Mouse (Mus musculus): Measurements from ENCODE around the gene Plpp1. TPM values are rescaled to one million over a fixed set of nuclear protein-coding genes. Genes with fewer than 3 reads are reported as not detected.

Plpp1 gene
- polyA plus RNA-seq, 2 experiments = 16.5 to 32.7 TPM

DNA sequence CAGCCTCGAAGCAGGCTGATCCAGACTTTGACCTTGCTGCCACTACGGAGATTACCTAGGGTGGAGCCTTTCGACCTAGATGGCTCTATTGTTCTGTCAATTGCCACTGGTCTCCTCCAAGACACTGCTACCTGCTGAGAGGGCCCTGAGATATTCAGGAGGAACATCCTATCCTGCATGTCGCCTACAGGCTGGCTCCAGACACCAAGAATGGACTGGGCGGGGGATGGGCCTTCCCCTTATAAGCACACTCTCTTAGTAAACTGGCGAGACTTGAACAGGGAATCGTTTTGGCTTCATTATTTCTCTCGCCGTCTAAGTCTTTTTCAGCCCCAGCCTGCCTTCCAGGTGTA lies 1.7 kb upstream of the Plpp1 start:
- H3K9ac ChIP-seq (replicated peaks) = no peak overlapping the region
- no peak for DNase-seq (ENCODE audit: low read depth in 3 of 3, low spot score in 3 of 3)
- no peak overlapping the region for H3K27ac ChIP-seq
- H3K4me2 ChIP-seq (ENCODE audit: low read depth) = no peak overlapping the region
- H3K9me3 ChIP-seq (ENCODE audit: control insufficient read depth, low read length) = no peaks in the 10 kb centered on the region
- H3K27me3 ChIP-seq (ENCODE audit: control insufficient read depth, insufficient read depth, low read length) = no peaks in the 10 kb centered on the region; the same call in 1 of the 2 replicates
- WGBS (ENCODE audit: insufficient replicate concordance) = 62% methylated on average over 9 of the region's 9 CpGs
- ATAC-seq (ENCODE audit: insufficient read depth) = no peak
- TF ChIP-seq EP300 (IDR thresholded peaks at IDR 0.05; ENCODE audit: low read depth) (no peak), CTCF (IDR thresholded peaks at IDR 0.05; ENCODE audit: low read depth) (no peak)
- no peak overlapping the region for H3K4me3 ChIP-seq (ENCODE audit: insufficient read depth in 1 of 2, low read depth in 2 of 2, low read length in 2 of 2)
- no peaks in the 10 kb centered on the region; the same call in 1 of the 2 replicates for H3K36me3 ChIP-seq (replicated peaks; ENCODE audit: control insufficient read depth, insufficient read depth, low read depth)
- peaks cover 3 to 5% of the 10 kb centered on the region in 2 experiments; a peak in 3 of 4 replicates for H3K4me1 ChIP-seq (replicated peaks; ENCODE audit: control insufficient read depth in 2 of 2, insufficient read depth in 2 of 2, low read length in 1 of 2)

DNA sequence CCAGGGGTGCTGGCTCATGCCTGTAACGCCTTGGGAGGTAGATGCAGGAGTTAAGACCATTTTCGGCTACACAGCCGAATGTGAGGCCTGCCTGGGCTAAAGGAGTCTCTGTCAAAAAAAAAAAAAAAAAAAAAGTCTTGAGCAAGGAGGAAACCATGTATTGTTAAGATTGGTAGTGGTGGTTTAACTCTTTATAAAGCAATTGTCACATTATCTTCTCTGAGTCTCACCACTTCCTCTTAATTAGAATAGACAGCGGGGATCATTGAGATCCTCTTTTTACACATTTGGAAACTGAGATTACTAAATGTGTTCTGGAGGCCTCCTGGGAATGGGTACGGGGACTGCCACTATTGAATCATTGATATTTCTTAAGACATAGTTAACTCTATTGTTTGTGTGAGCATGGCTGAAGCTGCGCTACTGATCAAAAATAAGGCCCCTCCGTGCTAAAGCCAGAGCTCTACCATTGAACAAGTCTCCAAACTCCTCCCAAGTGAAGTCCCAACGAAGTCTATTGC lies 811 bp upstream of the Plpp1 start:
- no peaks in the 10 kb centered on the region for H3K9me3 ChIP-seq (ENCODE audit: control insufficient read depth, low read length)
- no peak overlapping the region for H3K27ac ChIP-seq
- DNase-seq (ENCODE audit: low read depth in 3 of 3, low spot score in 3 of 3) (no peak), ATAC-seq (ENCODE audit: insufficient read depth) (no peak)
- H3K36me3 ChIP-seq (replicated peaks; ENCODE audit: control insufficient read depth, insufficient read depth, low read depth) = no peaks in the 10 kb centered on the region; the same call in 1 of the 2 replicates
- no peak overlapping the region for H3K9ac ChIP-seq (replicated peaks)
- no peak for TF ChIP-seq EP300 (IDR thresholded peaks at IDR 0.05; ENCODE audit: low read depth)
- TF ChIP-seq CTCF (IDR thresholded peaks at IDR 0.05; ENCODE audit: low read depth) = no peak
- H3K4me2 ChIP-seq (ENCODE audit: low read depth) = no peak overlapping the region
- WGBS (ENCODE audit: insufficient replicate concordance) = 30% methylated on average over 8 of the region's 8 CpGs
- no peak overlapping the region for H3K4me3 ChIP-seq (ENCODE audit: insufficient read depth in 1 of 2, low read depth in 2 of 2, low read length in 2 of 2)
- H3K27me3 ChIP-seq (ENCODE audit: control insufficient read depth, insufficient read depth, low read length) = no peaks in the 10 kb centered on the region; the same call in 1 of the 2 replicates
- peaks cover 3 to 5% of the 10 kb centered on the region in 2 experiments; a peak in 3 of 4 replicates for H3K4me1 ChIP-seq (replicated peaks; ENCODE audit: control insufficient read depth in 2 of 2, insufficient read depth in 2 of 2, low read length in 1 of 2)

DNA sequence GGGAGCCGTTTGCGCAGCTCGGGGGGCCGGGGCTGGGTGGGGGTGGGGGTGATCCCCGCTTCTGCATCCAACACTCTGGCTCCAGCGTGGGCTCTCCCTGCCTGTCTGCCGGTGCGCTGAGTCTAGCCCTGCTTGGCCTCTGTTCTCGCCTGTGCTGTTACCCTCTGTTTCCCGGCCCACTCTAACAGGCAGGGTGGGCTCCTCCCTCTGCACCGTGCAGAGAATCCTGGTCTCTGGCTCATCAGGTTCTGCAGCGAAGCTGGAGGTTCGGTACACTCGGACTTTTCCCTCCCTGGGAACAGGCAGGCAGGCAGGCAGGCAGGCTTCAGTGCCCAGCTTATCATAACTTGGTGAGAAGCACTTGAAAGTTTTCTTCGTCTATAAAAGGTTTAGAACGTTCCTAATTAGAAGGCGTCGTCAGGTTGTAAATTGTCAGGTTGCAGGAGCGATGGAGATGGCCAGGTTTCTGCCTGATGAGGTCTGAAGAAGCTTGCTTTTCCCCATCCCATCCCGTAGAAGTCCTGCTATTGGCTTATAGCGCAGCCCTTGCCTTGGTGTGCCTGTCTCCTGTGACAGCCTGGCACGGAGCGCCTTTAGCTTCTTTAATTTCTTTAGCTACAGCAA lies 901 bp downstream of the Plpp1 start:
- Histone ChIP-seq H3K4me3 (ENCODE audit: insufficient read depth in 1 of 2, low read depth in 2 of 2, low read length in 2 of 2) (peak overlapping the region; percentile 80 to 96), H3K4me1 (replicated peaks; ENCODE audit: control insufficient read depth in 2 of 2, insufficient read depth in 2 of 2, low read length in 1 of 2) (peaks cover 3 to 5% of the 10 kb centered on the region in 2 experiments; a peak in 3 of 4 replicates), H3K36me3 (replicated peaks; ENCODE audit: control insufficient read depth, insufficient read depth, low read depth) (peaks cover 11% of the 10 kb centered on the region), H3K4me2 (ENCODE audit: low read depth) (peak overlapping the region; percentile 84), H3K9ac (replicated peaks) (peak overlapping the region; percentile 91), H3K27me3 (ENCODE audit: control insufficient read depth, insufficient read depth, low read length) (no peaks in the 10 kb centered on the region; the same call in 1 of the 2 replicates), H3K27ac (peak overlapping the region; percentile 16), H3K9me3 (ENCODE audit: control insufficient read depth, low read length) (no peaks in the 10 kb centered on the region)
- TF ChIP-seq CTCF (IDR thresholded peaks at IDR 0.05; ENCODE audit: low read depth) = no peak
- TF ChIP-seq EP300 (IDR thresholded peaks at IDR 0.05; ENCODE audit: low read depth) = no peak
- ATAC-seq (ENCODE audit: insufficient read depth) = peak; percentile 31
- 2% methylated on average over 23 of the region's 23 CpGs for WGBS (ENCODE audit: insufficient replicate concordance)
- no peak for DNase-seq (ENCODE audit: low read depth in 3 of 3, low spot score in 3 of 3)

DNA sequence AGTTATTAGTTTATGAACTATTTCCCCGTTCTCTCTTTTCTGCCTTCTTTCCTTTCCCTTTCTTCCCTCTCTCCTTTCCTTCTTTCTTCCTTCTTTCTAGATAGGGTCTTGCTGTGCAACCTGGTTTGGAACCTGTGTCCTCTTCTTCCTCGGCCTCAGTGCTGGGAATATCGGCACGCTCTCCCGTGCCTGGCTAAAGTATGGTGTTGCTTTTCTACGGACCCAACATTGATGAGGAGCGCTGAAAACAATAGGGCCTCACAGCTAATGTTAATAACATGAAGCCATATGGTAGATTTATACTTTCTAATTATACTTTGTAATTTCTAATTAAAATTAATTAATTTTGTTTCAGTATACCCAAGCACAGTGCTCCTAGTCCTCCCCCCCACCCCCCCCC lies 2.5 kb downstream of the Plpp1 start:
- ATAC-seq (ENCODE audit: insufficient read depth) (no peak), DNase-seq (ENCODE audit: low read depth in 3 of 3, low spot score in 3 of 3) (no peak)
- no peak overlapping the region for H3K9ac ChIP-seq (replicated peaks)
- no peaks in the 10 kb centered on the region for H3K9me3 ChIP-seq (ENCODE audit: control insufficient read depth, low read length)
- H3K4me3 ChIP-seq (ENCODE audit: insufficient read depth in 1 of 2, low read depth in 2 of 2, low read length in 2 of 2) = no peak overlapping the region
- peaks cover 10 to 15% of the 10 kb centered on the region in 2 experiments for H3K4me1 ChIP-seq (replicated peaks; ENCODE audit: control insufficient read depth in 2 of 2, insufficient read depth in 2 of 2, low read length in 1 of 2)
- no peak overlapping the region for H3K27ac ChIP-seq
- TF ChIP-seq EP300 (IDR thresholded peaks at IDR 0.05; ENCODE audit: low read depth) (no peak), CTCF (IDR thresholded peaks at IDR 0.05; ENCODE audit: low read depth) (no peak)
- H3K27me3 ChIP-seq (ENCODE audit: control insufficient read depth, insufficient read depth, low read length) = no peaks in the 10 kb centered on the region
- WGBS (ENCODE audit: insufficient replicate concordance) = 95% methylated on average over 7 of the region's 7 CpGs
- H3K36me3 ChIP-seq (replicated peaks; ENCODE audit: control insufficient read depth, insufficient read depth, low read depth) = peaks cover 22% of the 10 kb centered on the region
- H3K4me2 ChIP-seq (ENCODE audit: low read depth) = peak overlapping the region; percentile 7

DNA sequence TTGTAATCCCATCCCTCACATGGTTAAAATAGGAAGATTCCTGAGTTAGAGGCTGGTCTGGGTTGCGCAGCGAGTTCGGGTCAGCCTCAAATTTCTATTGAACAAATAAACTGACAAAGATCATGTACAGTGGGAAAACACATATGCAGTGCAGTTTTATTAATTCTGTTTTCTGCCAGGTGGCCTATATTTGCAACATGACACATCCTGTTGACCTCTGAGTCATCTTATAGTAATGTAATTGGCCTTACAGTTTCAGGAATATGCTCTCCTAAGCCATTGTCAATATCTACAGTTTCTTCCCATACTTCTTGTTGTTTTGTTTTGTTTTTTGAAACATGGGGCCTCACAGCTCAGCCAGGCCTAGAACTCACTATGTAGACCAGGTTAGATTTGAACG lies 3.1 kb downstream of the Plpp1 start:
- peaks cover 16 to 19% of the 10 kb centered on the region in 2 experiments for H3K4me1 ChIP-seq (replicated peaks; ENCODE audit: control insufficient read depth in 2 of 2, insufficient read depth in 2 of 2, low read length in 1 of 2)

More for the DNA sequence above, 3.1 kb downstream of the Plpp1 start:
- Histone ChIP-seq H3K9ac (replicated peaks) (no peak overlapping the region), H3K4me3 (ENCODE audit: insufficient read depth in 1 of 2, low read depth in 2 of 2, low read length in 2 of 2) (no peak overlapping the region), H3K9me3 (ENCODE audit: control insufficient read depth, low read length) (no peaks in the 10 kb centered on the region), H3K27ac (no peak overlapping the region), H3K4me2 (ENCODE audit: low read depth) (peak overlapping the region; percentile 7), H3K27me3 (ENCODE audit: control insufficient read depth, insufficient read depth, low read length) (no peaks in the 10 kb centered on the region), H3K36me3 (replicated peaks; ENCODE audit: control insufficient read depth, insufficient read depth, low read depth) (peaks cover 22% of the 10 kb centered on the region)
- TF ChIP-seq CTCF (IDR thresholded peaks at IDR 0.05; ENCODE audit: low read depth) = no peak
- TF ChIP-seq EP300 (IDR thresholded peaks at IDR 0.05; ENCODE audit: low read depth) = no peak
- 74% methylated on average over 4 of the region's 4 CpGs for WGBS (ENCODE audit: insufficient replicate concordance)
- no peak for DNase-seq (ENCODE audit: low read depth in 3 of 3, low spot score in 3 of 3)
- no peak for ATAC-seq (ENCODE audit: insufficient read depth)
